Mouse (Mus musculus): ENCODE data around the gene Id3. TPM values are rescaled to one million over a fixed set of nuclear protein-coding genes. Genes with fewer than 3 reads are reported as not detected.
"Not testable (repeated sequence)": the region's sequence is repeated elsewhere in the genome, so short reads cannot be mapped to it uniquely, and the experiment has no call there.

Id3 gene
- 14.5 and 33.8 TPM in 2 replicates for polyA plus RNA-seq (2011; ENCODE audit: insufficient read depth, insufficient read length, low replicate concordance, missing spikeins)

DNA sequence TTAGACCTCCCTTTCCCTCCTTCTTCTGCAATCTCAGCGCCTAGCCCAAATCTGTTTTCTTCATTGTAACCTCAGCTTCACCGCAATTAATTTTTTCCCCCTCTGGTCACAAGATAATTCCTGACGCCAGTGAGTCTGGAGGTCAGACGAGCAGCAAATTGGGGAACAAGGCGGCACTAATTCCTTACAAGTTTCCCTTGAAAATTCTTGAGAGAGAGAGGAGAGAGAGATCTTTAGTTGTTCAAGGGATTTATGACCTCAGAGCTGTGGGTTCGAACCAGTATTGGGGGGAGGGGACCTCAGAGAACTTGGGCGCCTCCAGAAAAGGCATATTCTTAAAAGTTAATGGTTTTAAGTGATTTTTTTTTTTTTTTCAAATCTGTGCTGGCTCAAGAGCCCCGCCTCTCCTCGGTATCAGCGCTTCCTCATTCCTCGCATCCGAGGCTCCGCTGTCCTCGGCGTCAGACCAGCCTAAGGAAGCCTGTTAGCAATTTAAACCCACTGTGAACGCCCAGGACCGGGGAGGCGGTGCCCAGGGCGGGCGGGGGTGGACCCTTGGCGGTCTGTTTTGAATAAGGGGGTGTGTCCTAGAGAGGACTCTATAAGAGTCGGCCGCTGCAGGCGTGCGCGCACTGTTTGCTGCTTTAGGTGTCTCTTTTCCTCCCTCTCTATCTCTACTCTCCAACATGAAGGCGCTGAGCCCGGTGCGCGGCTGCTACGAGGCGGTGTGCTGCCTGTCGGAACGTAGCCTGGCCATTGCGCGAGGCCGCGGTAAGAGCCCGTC is at the start of gene Id3:
Gene Id3 (plus strand): TSS at position 305 of the 784 bp plus-strand sequence.
- WGBS, result under 1% methylated on average over 39 of the region's 39 CpGs
- peaks cover 1% of the 10 kb centered on the region; the same call in 1 of the 2 replicates for H3K4me1 ChIP-seq (ENCODE audit: control insufficient read depth, insufficient read depth, low read length)
- H3K4me3 ChIP-seq (replicated peaks; ENCODE audit: control insufficient read depth, low read depth, low read length), result peak within 1 kb of the TSS; percentile 84
- peak within 1 kb of the TSS; percentile 80 for H3K27ac ChIP-seq (ENCODE audit: control insufficient read depth, insufficient read depth, low read depth, low read length, poor library complexity)
- peak; percentile 91; the same call in 1 of the 2 replicates for TF ChIP-seq POLR2A (IDR thresholded peaks at IDR 0.05; ENCODE audit: borderline replicate concordance, control insufficient read depth, low read depth, low read length)
- TF ChIP-seq CTCF (IDR thresholded peaks at IDR 0.05; ENCODE audit: control insufficient read depth, insufficient read depth, low read length), result no peak

DNA sequence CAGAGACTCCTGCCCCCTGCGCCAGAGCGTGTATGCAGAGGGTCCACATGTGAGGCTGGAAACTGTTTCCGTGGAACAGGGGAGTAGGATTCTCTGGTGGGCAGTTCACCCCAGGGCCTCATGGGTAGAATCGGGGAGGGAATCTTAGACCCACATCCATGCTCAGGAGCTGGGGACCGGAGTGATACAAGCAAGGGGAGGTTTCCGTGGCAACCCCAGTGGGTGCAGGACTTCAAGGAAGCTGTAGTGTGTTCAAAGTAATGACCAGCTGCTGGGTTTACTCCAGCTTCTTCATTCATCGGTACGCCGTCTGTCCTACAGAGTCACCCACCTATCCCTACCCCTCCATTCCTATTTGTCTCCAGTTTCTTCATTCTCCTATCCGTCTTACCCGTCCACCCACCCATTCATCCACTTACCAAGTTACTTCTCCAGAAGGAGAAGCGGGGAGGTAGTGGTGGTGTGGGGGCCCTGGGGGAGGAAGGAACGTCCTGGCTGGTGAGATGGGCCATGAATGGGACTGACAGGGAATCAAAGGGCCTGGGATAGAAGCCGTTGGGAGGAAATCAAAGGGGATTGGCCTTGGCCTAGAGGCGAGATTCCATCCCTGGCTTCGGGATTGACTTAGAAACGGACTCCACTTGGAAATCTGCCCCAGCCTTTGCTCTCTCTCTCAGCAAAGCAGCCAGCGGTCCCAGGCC is 48.6 kb upstream of the Id3 start:
- Histone ChIP-seq H3K4me3 (replicated peaks; ENCODE audit: control insufficient read depth, low read depth, low read length) (no peak overlapping the region), H3K27ac (ENCODE audit: control insufficient read depth, insufficient read depth, low read depth, low read length, poor library complexity) (no peak overlapping the region), H3K4me1 (ENCODE audit: control insufficient read depth, insufficient read depth, low read length) (no peaks in the 10 kb centered on the region; the same call in 1 of the 2 replicates)
- WGBS, result 83% methylated on average over 18 of the region's 18 CpGs
- TF ChIP-seq CTCF (IDR thresholded peaks at IDR 0.05; ENCODE audit: control insufficient read depth, insufficient read depth, low read length), result no peak
- no peak for TF ChIP-seq POLR2A (IDR thresholded peaks at IDR 0.05; ENCODE audit: borderline replicate concordance, control insufficient read depth, low read depth, low read length)

- TF ChIP-seq POLR2A (IDR thresholded peaks at IDR 0.05; ENCODE audit: borderline replicate concordance, control insufficient read depth, low read depth, low read length), result no peak
- no peak for TF ChIP-seq CTCF (IDR thresholded peaks at IDR 0.05; ENCODE audit: control insufficient read depth, insufficient read depth, low read length)
- Histone ChIP-seq H3K4me3 (replicated peaks; ENCODE audit: control insufficient read depth, low read depth, low read length) (no peak overlapping the region), H3K4me1 (ENCODE audit: control insufficient read depth, insufficient read depth, low read length) (no peaks in the 10 kb centered on the region; the same call in 1 of the 2 replicates), H3K27ac (ENCODE audit: control insufficient read depth, insufficient read depth, low read depth, low read length, poor library complexity) (no peak overlapping the region)
- WGBS, result 71% methylated on average over 9 of the region's 9 CpGs
Observed at GRCm38 (mm10) chr4:136095490-136096105, 47.7 kb upstream of the Id3 start.

- 71% methylated on average over 11 of the region's 11 CpGs for WGBS
- TF ChIP-seq CTCF (IDR thresholded peaks at IDR 0.05; ENCODE audit: control insufficient read depth, insufficient read depth, low read length), result no peak
- no peak for TF ChIP-seq POLR2A (IDR thresholded peaks at IDR 0.05; ENCODE audit: borderline replicate concordance, control insufficient read depth, low read depth, low read length)
- Histone ChIP-seq H3K27ac (ENCODE audit: control insufficient read depth, insufficient read depth, low read depth, low read length, poor library complexity) (no peak overlapping the region), H3K4me1 (ENCODE audit: control insufficient read depth, insufficient read depth, low read length) (no peaks in the 10 kb centered on the region; the same call in 1 of the 2 replicates), H3K4me3 (replicated peaks; ENCODE audit: control insufficient read depth, low read depth, low read length) (no peak overlapping the region)
Observed at GRCm38 (mm10) chr4:136096446-136097113, 46.7 kb upstream of the Id3 start.

GRCm38 (mm10) chr4:136098446-136098845 is 44.9 kb upstream of the Id3 start:
- Histone ChIP-seq H3K4me3 (replicated peaks; ENCODE audit: control insufficient read depth, low read depth, low read length) (no peak overlapping the region), H3K27ac (ENCODE audit: control insufficient read depth, insufficient read depth, low read depth, low read length, poor library complexity) (no peak overlapping the region), H3K4me1 (ENCODE audit: control insufficient read depth, insufficient read depth, low read length) (no peaks in the 10 kb centered on the region; the same call in 1 of the 2 replicates)
- TF ChIP-seq CTCF (IDR thresholded peaks at IDR 0.05; ENCODE audit: control insufficient read depth, insufficient read depth, low read length) (no peak), POLR2A (IDR thresholded peaks at IDR 0.05; ENCODE audit: borderline replicate concordance, control insufficient read depth, low read depth, low read length) (no peak)
- WGBS, result 82% methylated on average over 3 of the region's 3 CpGs

- Histone ChIP-seq H3K4me1 (ENCODE audit: control insufficient read depth, insufficient read depth, low read length) (no peaks in the 10 kb centered on the region; the same call in 1 of the 2 replicates), H3K4me3 (replicated peaks; ENCODE audit: control insufficient read depth, low read depth, low read length) (no peak overlapping the region), H3K27ac (ENCODE audit: control insufficient read depth, insufficient read depth, low read depth, low read length, poor library complexity) (no peak overlapping the region)
- WGBS, result 22% methylated on average over 12 of the region's 12 CpGs
- TF ChIP-seq POLR2A (IDR thresholded peaks at IDR 0.05; ENCODE audit: borderline replicate concordance, control insufficient read depth, low read depth, low read length) (no peak), CTCF (IDR thresholded peaks at IDR 0.05; ENCODE audit: control insufficient read depth, insufficient read depth, low read length) (no peak)
Observed at GRCm38 (mm10) chr4:136100396-136101070, 42.8 kb upstream of the Id3 start.

- H3K4me3 ChIP-seq (replicated peaks; ENCODE audit: control insufficient read depth, low read depth, low read length); H3K27ac ChIP-seq (ENCODE audit: control insufficient read depth, insufficient read depth, low read depth, low read length, poor library complexity); H3K4me1 ChIP-seq (ENCODE audit: control insufficient read depth, insufficient read depth, low read length): not testable (repeated sequence)
- WGBS, result 69% methylated on average over 4 of the region's 4 CpGs
Observed at GRCm38 (mm10) chr4:136101753-136102152, 41.5 kb upstream of the Id3 start.
